Mouse (Mus musculus): ENCODE measurements at regions not wholly inside any gene's neighbourhood (a gene's known extent, or its start where the extent isn't known, plus 50 kb on each side); places are given as distances from the start of the nearest gene placed in this dataset.

DNA sequence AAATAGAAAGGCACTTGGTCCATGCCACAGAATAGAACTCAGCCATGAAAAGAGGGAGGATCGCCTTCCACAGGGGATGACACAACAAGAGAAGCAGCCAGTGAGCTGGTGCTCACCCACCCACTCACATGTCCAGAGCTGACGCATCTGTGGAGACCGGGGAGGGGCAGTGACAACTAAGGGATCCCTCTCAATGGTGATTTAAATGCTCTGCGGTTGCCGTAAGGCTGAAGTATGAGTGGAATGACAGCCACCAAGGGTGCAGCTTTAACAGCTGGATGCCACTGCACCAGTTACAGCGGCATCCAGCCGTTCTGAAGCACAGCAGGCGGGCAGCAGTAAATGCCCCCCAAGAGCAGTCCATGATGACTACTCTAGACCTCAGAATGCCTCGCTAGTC, 76.9 kb upstream of the Wnt4 start:
- TF ChIP-seq HCFC1 (IDR thresholded peaks at IDR 0.05; ENCODE audit: borderline replicate concordance, insufficient read depth, low read length), result no peak
- no peak for TF ChIP-seq ZNF384 (IDR thresholded peaks at IDR 0.05; ENCODE audit: low read depth, low read length)
